Mouse (Mus musculus) naive thymus-derived CD4-positive, alpha-beta T cell, adult 2 months (primary cell): ENCODE results near the gene Opalin.

Experiments used
- DNase-seq: peaks from one replicate; pipeline ENCODE4 v3.0.0-alpha.2; 2011; ENCODE audit warnings: low read depth

Gene Opalin

DNA sequence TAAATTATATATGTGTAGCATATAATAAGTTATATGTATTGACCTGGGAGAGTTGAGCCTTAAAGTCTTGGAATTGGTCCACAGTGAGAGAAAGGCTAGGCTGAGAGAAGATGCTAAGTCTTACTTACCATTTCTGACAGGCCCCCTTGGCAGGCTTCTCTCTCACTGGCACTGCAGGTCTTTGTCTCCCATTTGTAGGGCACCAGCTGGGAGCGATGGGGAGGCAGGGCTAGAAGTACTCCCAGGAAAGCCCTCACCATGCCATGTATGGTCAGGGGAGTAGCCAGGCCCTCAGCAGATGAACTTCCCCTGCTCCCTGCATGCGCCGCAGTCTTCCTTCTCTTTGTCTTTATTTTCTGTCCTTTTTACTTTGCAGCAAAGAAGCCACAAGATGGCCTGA is at the start of gene Opalin:
Gene Opalin (minus strand): TSS at position 208 of the 400 bp plus-strand sequence.
- no peak for DNase-seq

DNA sequence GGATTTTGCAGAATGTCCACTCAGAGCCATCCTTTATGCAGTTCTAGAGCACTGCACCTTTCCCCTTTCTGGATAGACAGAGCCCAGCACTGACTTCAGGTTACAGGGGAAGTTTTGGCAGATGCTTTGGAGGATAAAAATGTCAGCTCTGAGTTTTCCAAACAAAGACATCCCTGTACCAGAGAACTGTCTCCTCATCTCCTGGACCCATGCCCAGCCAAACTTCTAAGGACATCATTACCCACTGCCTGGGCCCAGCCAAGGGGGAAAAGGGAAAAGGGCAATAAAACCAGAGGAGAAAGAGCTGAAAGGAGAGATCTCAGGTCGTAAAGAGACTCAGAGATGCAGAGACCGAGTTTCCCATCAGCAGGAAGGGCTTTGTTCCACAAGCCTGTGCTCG is 46.1 kb upstream of the Opalin start:
- DNase-seq, result no peak

- DNase-seq, result no peak
Measured at GRCm38 (mm10) chr19:41119924-41120323, 43.0 kb upstream of the Opalin start.

GRCm38 (mm10) chr19:41118346-41118745 is 41.4 kb upstream of the Opalin start:
- no peak for DNase-seq

DNA sequence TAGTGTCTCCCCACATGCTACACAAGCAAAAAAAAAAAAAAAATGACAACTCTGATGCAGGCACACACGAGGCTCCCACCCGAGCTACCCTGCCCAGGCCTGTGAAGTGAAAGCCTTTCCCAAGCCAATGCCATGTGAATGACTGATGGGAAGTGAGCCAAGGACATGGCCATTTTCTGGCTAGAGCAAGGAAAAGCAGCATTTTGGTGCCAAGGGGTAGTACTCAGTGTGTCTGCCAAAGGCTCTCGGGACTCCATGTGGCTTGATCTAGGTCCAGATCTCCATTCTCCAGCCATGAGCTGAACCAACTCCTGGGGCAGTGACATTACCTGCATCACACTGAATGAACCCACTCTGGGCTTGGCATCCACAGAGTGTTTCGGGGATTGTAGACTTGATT is 40.4 kb upstream of the Opalin start:
- no peak for DNase-seq

DNA sequence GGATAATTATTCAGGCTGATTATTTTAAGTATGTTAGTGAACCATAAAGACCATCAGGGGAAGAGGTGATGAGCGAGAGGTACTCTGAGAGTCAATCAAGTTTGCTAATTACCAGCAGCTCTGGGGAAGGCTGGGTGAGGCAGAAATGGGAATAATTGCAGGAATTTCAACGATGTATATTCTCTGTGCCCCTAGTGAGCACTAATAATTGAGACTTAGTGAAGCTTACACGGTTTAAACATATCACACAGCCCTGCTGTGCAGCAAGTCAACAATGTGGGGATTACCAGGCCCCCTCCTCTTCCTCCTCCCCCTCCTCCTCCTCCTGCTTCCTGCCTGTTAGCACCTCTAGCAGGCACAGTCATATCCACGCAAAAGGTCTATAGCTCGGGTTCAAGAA is 37.7 kb upstream of the Opalin start:
- DNase-seq, result no peak

- DNase-seq, result no peak
Measured at GRCm38 (mm10) chr19:41113911-41114531, 37.1 kb upstream of the Opalin start.

GRCm38 (mm10) chr19:41112609-41113008 is 35.7 kb upstream of the Opalin start:
- DNase-seq, result no peak

DNA sequence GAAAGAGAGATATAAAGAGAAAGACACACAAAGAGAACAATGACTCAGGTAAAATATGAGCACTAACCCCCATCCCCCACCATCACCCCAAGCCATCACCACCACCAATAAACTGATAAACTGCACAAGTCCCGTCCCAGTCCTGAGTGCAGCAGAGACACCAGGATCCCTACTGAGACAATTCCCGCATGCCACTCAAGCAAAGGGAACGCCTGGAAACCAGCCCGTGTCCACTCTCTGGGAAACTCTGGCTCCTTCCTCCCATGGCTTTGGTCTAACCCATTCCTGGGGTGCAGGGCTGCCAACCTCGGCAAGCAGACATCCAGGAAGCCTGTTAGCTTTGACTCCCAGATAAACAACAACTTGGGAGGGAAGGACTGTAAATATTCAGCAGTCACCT is 33.1 kb upstream of the Opalin start:
- no peak for DNase-seq

GRCm38 (mm10) chr19:41109496-41109895 is 32.6 kb upstream of the Opalin start:
- DNase-seq, result no peak

GRCm38 (mm10) chr19:41108666-41109065 is 31.8 kb upstream of the Opalin start:
- no peak for DNase-seq

- no peak for DNase-seq
Measured at GRCm38 (mm10) chr19:41107530-41107929, 30.6 kb upstream of the Opalin start.

- DNase-seq, result no peak
Measured at GRCm38 (mm10) chr19:41104922-41105321, 28.0 kb upstream of the Opalin start.

DNA sequence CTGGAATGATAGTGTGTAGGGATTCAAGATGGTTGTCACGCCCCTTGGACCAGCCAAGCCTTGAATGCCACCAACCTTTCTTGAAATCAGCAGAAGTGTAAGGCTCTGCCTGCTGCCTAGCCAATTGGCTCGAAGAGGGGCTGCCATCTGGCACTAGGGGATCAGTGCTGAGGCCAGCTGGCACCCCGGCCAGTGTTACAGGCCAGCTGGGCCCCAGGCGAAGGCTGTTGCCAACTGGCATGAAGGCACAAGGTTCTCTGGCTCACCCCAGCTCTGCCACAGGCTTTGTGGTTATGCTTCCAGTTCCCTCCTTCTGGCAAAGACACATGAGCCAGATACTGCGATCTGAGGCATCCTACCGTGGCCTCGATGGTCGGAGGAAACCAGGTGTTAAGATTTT is 24.5 kb upstream of the Opalin start:
- no peak for DNase-seq

- no peak for DNase-seq
Measured at GRCm38 (mm10) chr19:41100863-41101262, 23.9 kb upstream of the Opalin start.

GRCm38 (mm10) chr19:41097038-41097437 is 20.1 kb upstream of the Opalin start:
- DNase-seq, result no peak

GRCm38 (mm10) chr19:41091901-41092300 is 15.0 kb upstream of the Opalin start:
- no peak for DNase-seq

GRCm38 (mm10) chr19:41089833-41090232 is 12.9 kb upstream of the Opalin start:
- DNase-seq, result peak; percentile 66

DNA sequence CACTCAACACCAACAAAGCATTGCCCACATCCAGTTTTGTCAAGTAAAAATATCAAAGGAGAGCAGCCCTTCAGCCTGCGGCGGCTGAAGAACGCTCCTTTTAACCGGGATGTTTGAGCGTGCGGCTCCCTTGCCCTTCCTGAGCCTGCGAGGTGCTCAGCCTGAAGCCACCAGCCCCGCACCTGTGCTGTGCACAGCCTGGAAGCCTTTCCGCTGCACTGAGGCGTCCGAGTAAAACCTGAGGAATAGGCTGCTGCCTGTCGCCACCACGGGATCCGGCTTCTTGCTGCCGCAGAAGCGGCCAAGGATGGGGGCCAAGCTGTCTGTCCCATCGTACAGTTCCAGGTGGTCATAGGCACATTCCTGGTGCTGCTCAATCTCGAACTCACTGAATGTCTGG is 11.6 kb upstream of the Opalin start:
- no peak for DNase-seq

DNA sequence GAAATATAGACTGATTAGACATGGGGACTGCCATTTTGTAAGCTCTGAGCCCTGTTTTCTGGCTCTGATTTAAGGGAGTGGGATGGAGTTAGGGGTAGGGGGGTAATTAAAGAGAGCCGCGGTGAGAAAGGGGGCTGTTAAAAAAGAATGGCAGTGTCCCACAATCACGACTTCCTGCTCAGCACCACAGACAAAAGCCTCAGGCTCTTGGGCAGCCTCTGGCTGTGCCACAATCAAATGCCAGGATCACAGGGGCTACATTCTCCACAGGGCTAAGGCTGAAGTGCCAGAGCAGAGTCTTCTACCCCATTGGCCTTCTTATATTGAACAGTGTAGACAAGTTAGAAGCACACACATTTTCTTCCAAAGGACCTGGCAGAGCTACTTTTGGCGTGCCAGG is 11.0 kb upstream of the Opalin start:
- DNase-seq, result no peak

GRCm38 (mm10) chr19:41086700-41087099 is 9.8 kb upstream of the Opalin start:
- DNase-seq, result peak; percentile 77

DNA sequence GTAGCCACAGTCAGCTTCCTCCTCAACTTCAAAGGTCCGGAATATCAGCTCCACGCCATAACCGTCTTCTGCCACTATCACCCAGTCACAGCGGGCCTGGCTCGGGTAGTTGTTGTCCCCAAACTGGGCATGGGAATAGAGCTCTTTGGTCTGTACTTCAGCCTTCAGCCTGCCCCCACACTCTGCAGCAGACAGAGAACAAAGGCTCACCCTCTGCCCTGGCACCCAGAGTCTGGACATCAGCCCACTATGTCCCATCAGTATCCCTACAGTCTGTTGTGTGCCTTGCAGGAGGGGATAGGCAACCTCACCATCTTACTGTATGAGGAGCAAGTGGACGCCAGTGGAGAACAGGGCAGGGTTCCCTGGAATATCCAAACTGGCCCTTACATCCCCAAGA is 9.4 kb upstream of the Opalin start:
- DNase-seq, result no peak

DNA sequence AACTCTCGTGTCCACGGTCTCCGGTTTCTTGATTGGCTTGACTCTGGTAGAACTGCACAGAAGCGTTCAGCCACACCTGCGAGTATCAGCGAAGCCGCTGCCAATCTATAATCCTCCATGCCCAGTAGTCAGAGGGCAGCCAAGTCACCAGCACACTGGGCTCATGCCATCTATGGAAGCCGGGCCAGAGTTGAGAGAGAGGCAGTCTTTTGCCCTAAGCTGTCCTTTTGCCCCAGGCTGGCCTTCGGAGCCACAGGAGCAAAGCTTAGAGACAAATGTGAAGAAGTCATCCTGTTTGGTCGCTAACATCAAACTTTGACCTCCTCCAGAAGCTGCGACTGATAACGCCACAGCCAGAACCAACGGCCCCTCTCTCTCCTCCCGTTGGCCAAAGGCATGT is 6.7 kb upstream of the Opalin start:
- no peak for DNase-seq

DNA sequence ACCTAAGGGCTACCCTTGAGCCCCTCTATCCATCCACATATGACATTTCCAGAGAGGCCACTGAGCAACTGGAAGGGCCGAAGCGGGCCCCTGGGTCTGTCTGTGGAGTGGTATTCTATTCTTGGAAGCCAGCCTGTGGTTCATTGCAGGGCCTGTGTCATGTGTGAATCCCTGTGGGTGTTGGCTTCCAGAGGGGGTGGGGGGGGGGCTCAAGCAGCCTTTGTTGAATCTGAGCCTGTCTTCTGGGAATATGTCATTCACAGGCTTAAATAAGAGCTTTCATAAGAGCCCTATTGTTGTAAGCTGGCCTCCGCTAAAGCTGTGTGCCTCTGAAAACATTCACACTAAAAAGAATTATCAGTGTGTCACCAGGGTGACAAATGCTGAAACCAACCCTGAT is 4.7 kb upstream of the Opalin start:
- no peak for DNase-seq
